Mouse (Mus musculus) kidney, adult 8-10 months (tissue): Measurements from ENCODE around the gene Bmp2.

Source experiments
- DNase-seq, 2 experiments: peaks; one replicate each; pipeline ENCODE4 v3.0.0; 2022

The Bmp2 gene

DNA sequence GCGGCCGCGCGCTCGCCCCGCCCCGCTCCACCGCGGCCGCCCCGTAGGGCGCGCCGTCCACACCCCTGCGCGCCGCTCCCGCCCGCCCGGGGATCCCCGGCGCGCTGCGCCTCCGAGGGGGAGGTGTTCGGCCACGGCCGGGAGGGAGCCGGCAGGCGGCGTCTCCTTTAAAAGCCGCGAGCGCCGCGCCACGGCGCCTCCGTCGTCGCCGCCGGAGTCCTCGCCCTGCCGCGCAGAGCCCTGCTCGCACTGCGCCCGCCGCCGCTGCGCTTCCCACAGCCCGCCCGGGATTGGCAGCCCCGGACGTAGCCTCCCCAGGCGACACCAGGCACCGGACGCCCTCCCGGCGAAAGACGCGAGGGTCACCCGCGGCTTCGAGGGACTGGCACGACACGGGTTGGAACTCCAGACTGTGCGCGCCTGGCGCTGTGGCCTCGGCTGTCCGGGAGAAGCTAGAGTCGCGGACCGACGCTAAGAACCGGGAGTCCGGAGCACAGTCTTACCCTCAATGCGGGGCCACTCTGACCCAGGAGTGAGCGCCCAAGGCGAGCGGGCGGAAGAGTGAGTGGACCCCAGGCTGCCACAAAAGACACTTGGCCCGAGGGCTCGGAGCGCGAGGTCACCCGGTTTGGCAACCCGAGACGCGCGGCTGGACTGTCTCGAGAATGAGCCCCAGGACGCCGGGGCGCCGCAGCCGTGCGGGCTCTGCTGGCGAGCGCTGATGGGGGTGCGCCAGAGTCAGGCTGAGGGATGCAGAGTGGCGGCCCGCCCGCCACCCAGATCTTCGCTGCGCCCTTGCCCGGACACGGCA is at the start of gene Bmp2:
Gene Bmp2, plus strand, starts transcription at position 129 of the 811 bp plus-strand sequence.
- DNase-seq: peak in 1 of 2 experiments; percentile 30

DNA sequence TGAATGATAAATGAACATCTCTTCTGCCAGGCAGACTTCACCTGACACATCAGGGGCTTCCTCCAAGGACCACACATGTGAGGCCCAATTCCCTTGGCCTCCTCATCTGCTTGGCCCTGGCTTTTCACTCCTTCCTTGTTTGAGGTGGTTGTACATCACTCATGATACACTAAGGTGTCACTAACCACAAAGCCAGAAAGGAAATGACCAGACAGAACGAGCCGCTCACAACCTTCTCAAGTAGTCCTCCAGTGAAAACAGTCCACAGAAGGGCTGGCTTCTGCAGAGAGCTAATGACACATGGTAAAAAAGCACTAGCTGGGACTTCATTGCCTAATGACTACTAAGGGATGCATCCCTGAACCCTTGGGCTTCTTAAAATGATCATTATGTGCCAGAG is 46.3 kb upstream of the Bmp2 start:
- no peak for DNase-seq

DNA sequence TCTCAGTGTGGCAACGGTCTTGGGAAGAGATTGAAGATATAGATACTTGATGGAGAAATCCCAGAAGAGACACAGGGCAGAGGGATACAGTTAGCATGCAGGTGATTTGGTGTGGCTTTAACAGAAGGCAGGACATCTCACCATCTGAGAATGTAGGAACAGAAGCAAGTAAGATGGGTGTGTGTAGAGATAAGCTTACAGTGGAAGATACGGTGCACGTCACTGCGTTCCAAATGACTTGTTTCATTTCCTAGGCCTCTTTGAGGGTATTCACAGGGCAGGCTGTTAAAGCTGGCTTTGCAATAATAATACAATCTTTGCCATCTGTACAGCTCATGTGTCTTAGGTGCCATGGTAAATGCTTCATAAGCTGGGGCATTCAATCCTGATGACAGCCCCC is 44.9 kb upstream of the Bmp2 start:
- no peak for DNase-seq

DNA sequence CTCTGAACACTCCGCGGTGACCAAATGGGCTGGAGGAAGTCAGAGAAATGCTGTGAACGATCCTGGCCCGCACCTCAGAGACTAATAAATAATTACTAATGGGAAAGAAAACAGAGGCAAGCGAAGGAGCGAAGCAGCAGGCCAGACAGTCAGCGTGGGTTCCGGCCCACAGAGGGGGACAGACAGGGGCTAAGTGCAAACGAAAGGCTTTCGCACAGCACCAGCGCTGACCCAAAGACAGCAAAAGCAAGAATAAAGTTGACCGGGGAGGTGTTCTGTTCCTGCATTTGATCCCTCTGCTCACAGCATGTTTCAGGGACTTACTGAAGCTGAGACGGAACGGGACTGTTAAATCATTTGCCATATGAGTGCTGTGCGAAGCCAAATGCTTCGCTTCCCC is 42.8 kb upstream of the Bmp2 start:
- DNase-seq: no peak

DNA sequence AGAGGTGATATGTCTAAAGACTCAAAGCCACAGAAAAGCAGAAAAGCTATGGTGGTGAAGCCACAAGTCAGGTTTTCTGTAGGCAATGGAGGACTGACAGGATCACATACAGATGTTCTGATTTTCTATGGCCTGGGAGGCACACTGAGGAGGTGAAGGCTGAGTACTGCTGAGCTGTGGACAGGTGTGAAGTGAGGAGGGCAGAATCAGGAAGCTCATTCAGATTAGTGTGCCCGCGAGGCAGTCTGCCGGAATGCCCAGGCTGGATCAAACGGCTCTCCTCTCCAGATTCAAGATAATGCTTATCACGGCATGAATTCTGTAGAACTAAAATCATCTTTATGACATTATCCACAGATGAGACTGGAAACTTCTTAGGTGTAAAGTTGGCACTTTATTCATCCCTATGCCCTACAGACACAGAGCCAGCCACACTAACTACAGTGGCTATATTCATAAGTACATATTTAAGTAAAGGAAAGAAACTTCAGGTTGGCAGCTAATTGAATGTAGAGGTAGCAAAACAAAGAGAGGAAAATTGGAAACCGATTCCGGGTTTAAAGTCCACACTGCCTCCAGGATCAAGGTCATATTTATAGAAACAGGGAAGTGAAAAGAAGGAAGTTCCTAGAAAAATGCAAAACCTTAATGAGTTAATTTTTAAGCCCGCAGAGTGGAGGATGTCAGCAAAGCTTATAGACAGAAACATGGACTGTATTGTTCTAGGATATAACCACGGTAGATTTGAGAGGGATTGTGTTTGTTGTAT is 40.8 kb upstream of the Bmp2 start:
- no peak for DNase-seq

DNA sequence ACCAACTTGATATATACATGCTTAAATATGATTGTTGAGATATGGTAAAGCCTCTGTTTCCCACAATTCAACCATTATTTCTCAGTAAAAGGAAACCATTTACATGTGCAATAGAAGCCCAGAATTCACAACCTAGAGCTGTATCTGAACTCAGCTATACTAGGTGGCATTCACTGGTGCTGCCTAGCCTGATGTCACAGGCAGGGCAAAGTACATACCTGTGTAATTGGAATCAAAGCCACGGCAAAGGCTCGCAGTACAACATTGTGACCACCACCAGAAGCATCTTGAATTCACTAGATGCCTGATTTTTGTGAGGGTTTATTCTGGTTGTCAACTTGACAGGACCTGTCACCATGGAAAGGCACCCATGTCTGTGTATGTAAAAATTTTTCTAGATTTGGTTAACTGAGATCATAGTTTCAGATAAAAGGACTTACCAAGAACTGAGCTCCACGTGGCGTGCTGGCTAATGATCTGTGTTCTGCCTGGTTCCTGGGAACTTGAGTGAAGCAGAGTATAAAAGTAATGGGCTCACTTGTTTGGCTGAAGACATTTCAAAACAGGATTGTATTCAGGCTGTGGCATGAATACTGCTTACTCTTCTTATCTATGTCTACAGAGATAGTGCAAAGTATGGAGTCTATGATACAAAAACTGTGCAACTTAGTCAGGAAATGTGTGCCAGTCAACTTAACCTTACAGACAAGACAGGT is 35.5 kb upstream of the Bmp2 start:
- no peak for DNase-seq

DNA sequence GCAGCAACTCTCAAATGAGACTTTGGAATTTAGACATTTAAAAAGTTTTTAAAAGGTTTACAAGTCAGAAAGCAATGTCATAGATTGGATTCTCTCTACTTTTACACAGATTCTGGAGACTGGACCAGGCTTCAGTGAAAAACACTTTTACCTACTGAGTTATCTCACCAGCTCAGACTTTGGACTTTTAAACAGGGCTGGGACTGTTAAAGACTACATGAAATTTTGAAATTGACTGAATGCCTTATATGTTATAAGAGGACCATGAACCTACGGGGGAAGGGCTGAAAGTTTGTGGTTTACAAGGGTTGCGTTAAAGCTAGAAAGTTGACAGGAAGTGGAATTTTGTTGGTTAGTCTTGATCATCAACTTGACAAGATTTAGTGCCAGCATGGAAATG is 34.1 kb upstream of the Bmp2 start:
- no peak for DNase-seq

DNA sequence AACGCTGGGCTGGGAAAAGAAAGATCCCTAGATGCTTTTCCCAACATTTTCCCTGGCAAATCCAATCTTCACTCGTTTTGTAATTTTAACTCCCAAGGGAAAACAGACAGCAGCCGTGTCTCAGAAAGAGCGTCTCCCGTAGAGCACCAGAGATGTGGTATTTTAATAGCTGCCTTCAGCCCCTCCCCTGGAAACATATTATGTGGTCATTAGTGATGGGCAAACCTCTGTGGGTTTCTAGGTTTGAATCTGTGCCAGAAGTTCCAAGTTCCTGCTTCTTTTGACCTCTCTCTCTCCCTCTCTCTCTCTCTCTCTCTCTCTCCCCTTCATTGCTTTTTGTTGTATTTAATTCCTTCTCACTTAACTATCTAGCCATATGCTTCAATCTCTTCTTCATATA is 30.8 kb upstream of the Bmp2 start:
- DNase-seq: no peak

DNA sequence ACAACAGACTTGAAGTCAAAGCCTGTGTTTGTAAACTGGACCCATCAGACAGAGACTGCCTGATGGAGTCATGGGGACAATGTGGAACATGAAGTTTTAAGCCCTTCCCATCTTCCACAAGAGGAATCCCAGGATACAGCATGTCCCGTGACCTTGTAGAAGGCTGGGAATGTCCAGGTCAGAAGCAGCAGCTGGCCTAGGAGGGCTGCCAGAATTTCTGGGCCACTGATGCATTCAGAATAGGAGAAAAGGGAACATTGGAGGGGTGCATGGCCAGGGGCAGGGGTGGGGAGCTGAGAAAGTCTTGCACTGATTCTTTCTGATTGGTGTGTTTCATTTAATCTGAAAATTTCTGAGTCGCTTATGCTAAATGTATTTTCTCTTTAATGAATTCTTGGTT is 29.8 kb upstream of the Bmp2 start:
- peak in 1 of 2 experiments; percentile 9 for DNase-seq

DNA sequence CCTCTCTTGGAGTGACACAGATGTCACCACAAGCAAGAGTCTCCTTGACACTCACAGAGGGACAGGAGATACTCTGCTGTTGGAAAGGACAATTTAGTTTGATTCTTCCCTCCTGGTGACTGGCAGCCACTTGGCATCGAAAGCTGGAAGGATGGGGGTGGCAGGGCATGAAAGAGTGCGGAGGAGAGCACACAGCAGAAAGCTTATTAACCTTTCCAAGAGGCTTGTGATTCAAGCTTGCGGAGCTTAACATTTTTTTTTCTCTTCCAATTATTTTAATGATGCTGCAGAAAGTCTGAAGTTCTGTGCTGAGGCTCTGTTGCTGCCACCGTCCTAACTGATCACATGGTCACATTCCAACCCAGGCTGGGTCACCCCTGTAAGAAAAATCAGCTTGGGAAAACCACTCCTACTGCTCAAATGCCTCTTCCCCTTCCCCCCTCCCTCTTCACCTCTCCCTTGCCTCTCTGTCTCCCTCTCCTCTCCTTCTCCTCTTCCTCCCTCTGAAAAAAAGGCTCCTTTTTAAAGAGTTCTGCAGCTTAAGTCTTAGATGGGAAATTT is 26.3 kb upstream of the Bmp2 start:
- DNase-seq: peak in 1 of 2 experiments; percentile 6

DNA sequence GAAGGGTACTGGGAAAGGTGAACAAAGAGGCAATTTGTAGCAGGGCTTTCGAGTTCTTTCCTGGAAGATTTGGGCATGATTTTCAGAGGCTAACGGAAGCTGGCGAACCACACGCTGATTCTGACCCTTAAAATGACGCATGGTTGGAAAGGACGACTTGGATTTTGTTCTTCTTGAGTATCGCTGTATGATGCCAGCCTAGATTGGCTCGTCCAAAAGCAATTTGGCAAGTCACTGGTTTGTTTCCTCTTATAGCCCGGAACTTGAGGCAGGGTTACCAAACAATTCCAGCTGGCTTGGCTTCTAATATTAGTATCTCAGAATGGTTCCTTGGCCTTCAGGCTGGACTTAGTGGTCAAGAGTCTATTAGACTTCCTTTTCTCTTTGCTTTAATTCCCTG is 22.6 kb upstream of the Bmp2 start:
- no peak for DNase-seq

DNA sequence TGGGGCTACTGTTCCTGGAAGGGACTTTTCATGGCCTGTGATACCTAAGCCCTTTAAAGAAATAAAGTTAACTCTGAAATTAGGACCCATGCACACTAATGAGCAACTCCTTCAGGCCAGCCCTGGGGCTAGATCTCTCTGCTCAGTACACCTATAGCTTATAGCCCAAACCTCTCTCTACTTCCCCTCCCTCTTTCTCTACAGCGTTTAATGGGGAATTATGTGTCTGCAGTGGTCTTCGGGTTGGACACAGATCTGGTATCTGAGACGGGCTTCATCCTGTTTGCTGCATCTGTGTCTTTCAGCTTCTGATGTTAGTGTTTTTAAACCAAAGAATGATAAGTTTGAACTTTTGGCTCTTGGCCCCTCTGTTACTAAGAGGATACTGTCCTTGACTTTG is 18.9 kb upstream of the Bmp2 start:
- no peak for DNase-seq

DNA sequence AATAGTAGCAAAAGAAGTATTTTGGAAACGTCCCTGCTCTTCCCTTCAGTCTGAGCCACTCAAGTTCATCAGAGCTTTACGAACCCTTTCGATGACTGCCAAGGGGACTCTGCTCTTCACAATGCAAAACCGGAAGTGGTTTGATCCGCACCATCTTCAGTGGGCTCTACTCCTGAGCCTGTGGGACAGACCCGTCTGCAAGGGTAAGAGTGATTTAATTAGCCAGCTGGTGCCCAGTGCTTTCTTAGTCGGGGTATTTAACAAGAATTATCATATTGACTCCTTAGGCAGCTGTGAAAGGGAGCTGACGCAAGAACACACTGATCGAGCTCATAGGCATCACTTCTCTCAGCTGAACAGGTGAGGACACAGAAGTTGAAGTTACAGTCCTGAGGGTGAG is 16.5 kb upstream of the Bmp2 start:
- DNase-seq: no peak

DNA sequence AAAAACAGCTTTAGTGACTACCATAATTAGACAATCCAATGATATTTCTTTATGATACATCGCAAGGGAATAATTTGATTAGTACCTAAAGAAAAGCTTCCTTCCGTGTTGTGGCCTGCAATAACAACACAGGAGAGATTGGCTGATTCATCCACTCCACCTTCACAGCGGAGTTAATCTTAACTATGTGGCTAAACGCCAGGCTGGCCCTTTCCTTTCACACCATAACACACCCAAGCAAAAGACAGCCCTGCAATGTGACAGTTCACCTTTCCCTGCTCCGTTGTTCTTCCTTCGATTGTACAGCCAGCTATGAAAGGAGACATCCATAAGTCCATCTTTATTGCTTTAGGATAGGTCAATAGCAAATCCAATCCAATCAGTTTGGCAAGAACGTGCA is 15.1 kb upstream of the Bmp2 start:
- no peak for DNase-seq

DNA sequence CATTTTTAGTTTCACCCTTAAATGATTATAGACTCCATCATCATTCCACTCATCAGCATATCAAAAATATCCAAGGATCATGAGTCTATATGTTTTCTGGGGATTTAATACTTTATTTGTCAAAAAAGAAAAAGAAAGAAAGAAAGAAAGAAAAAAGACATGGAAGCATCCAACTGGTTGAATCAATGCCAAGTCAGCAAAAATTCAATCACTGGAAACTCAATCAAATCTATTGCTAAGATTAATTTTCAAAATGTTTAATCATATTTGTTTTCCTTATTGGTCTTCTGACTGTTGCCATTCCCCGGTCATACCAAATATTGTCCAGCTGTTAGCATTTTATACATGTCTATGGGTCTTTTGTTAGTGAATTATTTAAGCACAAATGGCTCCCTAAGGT is 11.3 kb upstream of the Bmp2 start:
- no peak for DNase-seq

DNA sequence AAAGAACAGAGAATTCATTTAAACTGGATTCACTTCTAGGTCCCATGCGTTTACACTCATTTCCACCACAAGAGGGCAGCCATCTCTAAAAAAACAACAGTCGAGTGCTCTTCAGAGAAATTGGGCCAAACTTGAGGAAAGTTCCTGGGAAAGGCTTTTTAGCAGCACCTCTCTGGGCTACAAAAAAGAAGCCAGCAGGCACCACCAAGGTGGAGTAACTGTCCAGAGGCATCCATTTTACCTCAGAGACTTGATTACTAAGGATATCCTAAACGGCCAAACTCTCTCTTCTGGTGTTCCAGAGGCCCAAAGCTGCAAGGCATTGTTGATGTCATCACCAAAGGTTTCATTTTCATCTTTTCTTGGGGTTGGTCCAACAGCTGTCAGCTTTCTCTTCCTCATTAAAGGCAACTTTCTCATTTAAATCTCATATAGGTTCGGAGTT is 1.7 kb upstream of the Bmp2 start:
- peak; percentile 36 to 67 for DNase-seq

DNA sequence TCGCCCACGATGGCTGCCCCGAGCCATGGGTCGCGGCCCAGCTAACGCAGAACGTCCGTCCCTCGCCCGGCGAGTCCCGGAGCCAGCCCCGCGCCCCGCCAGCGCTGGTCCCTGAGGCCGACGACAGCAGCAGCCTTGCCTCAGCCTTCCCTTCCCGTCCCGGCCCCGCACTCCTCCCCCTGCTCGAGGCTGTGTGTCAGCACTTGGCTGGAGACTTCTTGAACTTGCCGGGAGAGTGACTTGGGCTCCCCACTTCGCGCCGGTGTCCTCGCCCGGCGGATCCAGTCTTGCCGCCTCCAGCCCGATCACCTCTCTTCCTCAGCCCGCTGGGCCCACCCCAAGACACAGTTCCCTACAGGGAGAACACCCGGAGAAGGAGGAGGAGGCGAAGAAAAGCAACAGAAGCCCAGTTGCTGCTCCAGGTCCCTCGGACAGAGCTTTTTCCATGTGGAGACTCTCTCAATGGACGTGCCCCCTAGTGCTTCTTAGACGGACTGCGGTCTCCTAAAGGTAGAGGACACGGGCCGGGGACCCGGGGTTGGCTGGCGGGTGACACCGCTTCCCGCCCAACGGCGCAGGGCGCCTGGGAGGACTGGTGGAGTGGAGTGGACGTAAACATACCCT is 995 bp downstream of the Bmp2 start:
- DNase-seq: peak in 1 of 2 experiments; percentile 8

DNA sequence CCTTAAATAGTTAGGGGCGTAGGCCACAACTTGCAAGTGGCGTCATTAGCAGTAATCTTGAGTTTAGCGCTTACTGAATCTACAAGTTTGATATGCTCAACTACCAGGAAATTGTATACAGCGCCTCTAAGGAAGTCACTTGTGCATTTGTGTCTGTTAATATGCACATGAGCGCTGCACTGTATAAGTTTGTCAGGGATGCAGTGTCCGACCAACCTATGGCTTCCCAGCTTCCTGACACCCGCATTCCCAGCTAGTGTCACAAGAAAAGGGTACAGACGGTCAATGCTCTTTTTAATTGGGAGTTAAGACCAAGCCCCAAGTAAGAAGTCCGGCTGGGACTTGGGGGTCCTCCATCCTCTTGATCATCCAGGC is 1.9 kb downstream of the Bmp2 start:
- DNase-seq: no peak

DNA sequence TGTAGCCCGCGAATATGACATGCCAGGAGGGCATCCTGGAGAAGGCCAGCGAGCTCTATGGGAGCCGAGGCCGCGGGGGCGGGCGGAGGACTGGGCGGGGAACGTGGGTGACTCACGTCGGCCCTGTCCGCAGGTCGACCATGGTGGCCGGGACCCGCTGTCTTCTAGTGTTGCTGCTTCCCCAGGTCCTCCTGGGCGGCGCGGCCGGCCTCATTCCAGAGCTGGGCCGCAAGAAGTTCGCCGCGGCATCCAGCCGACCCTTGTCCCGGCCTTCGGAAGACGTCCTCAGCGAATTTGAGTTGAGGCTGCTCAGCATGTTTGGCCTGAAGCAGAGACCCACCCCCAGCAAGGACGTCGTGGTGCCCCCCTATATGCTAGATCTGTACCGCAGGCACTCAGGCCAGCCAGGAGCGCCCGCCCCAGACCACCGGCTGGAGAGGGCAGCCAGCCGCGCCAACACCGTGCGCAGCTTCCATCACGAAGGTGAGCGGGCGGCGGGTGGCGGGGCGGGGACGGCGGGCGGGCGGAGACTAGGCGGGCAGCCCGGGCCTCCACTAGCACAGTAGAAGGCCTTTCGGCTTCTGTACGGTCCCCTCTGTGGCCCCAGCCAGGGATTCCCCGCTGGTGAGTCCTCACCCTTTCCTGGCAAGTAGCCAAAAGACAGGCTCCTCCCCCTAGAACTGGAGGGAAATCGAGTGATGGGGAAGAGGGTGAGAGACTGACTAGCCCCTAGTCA is 2.5 kb downstream of the Bmp2 start:
- peak in 1 of 2 experiments; percentile 5 for DNase-seq

DNA sequence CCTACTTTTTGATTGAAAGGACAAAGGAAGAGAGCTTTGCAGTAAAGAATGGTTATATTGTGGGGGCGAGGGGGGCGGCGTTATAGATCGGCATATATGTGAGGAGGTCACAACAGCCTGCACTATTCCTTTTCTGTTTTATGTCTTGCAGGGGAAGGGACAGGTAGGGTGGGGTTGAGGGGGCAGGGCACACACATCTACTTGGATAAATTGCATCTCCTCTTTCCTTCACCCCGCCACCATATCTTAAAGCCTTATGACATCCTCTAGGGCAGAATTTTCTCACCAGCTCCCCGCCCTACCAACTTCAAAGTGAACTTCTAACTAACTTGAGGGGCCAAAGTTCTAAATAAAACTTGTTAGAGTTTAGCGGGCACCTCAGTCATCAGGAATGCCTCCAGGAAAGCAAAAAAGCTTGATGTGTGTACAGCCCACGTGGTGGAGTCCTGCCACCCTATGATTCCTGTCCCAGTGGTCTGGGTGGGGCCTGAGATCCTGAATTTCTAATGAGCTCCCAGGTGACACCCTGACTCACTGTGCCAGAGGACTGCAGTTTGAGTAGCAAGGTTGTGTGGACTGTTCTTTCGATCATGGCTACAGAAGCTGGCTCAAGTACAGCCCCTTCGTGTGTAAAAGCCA is 12.4 kb downstream of the Bmp2 start:
- DNase-seq: peak in 1 of 2 experiments; percentile 3

DNA sequence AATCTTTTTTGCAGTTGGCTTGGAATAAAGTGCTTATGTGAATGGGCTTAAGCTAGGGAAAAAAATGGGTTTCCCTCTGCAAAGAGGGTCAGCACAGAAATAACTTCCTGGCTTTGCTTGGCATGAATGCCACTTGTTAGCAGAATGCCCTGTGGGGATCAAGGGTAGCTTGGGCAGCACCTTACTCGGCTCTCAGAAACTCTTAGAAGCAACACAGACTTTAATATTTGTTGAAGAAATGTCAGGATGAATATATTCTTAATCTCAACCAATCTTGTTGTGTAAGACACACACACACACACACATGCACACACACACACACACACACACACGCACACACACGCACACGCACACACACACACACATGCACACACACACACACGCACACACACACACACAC is 13.5 kb downstream of the Bmp2 start:
- no peak for DNase-seq
